In genomic region chr5:123149451-123150400, GRCm38 (mm10) we compare ENCODE assay signal across 1 mouse cellular context.
TF ChIP-seq lines count a peak whose summit lies in the region.

No protein-coding gene starts in this region.

TF ChIP-seq in CH12.LX, 34 proteins besides CTCF, POLR2A, EP300 and RAD21:
- TF ChIP-seq MXI1 (IDR thresholded peaks at IDR 0.05; ENCODE audit: low read depth, low read length) (no peak; the same call in none of the 2 replicates), TCF12 (IDR thresholded peaks at IDR 0.05; ENCODE audit: low read depth, low read length) (peak; percentile 25; the same call in 1 of the 2 replicates), CHD1 (IDR thresholded peaks at IDR 0.05; ENCODE audit: low read depth, low read length) (peak; percentile 11; the same call in 1 of the 2 replicates), E2F4 (IDR thresholded peaks at IDR 0.05; ENCODE audit: insufficient replicate concordance, low read depth, low read length) (no peak), SMC3 (IDR thresholded peaks at IDR 0.05; ENCODE audit: low read depth, low read length) (peak; percentile 86), MAFK (IDR thresholded peaks at IDR 0.05; ENCODE audit: insufficient replicate concordance, low read length) (no peak), CHD2 (IDR thresholded peaks at IDR 0.05; ENCODE audit: low read length) (peak; percentile 33; the same call in 1 of the 2 replicates), RCOR1 (conservative IDR thresholded peaks at IDR 0.05; ENCODE audit: low read depth, low read length) (no peak), MAZ (IDR thresholded peaks at IDR 0.05; ENCODE audit: low read depth, low read length) (peak; percentile 66)
